Mouse (Mus musculus): ENCODE measurements around the gene Nckap5. TPM values are rescaled to one million over a fixed set of nuclear protein-coding genes. Genes with fewer than 3 reads are reported as not detected.
A peak's percentile ranks its signal among the peaks of the same experiment; 100 is the strongest.

Nckap5 gene
- total RNA-seq, 2 experiments from 2014 or later = 8.3 to 11.3 TPM

GRCm38 (mm10) chr1:126557791-126558294 is 272.8 kb downstream of the Nckap5 start:
- no peak for DNase-seq

GRCm38 (mm10) chr1:126547979-126548378 is 282.6 kb downstream of the Nckap5 start:
- no peak for DNase-seq

DNA sequence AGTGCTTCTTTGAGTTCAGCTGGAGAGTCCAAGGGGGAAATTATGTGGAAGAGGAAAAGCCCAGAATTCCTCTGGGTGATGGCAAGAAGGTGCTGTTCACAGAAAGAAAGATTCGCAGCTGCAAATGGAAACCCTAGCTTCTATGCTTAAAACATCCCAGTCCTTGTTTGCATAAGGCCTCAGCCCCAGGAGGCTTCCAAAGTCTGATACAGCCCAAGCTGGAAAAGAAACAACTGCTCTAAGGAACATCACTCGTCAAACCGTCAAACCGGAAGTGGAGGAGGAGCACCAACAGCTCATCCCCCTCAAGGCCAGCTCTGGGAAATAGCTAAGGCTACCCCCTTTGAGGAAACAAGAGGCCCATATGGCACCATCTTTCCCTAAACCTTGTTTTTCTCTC is 286.1 kb downstream of the Nckap5 start:
- DNase-seq = no peak

- DNase-seq = no peak
Observed at GRCm38 (mm10) chr1:126537223-126537757, 293.3 kb downstream of the Nckap5 start.

DNA sequence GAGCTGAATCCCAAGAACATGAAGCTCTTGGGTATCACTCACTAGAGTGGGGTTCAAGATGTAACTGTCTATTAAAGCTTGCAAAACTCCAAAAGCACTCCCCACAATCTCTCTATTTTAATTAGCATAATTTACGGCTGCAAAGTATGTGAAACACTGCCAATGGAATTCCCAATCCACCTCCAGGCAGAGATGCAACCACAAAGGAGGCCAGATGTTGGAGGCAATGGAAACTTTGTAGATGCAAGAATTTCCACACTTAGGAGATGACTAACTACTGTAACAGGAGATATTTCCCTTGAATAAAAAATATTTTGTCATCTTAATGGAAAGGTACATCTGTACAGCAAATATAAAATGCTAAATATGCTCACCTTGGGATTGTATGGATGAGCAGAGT is 295.1 kb downstream of the Nckap5 start:
- no peak for DNase-seq

- DNase-seq = no peak
Observed at GRCm38 (mm10) chr1:126534046-126534445, 296.6 kb downstream of the Nckap5 start.

DNA sequence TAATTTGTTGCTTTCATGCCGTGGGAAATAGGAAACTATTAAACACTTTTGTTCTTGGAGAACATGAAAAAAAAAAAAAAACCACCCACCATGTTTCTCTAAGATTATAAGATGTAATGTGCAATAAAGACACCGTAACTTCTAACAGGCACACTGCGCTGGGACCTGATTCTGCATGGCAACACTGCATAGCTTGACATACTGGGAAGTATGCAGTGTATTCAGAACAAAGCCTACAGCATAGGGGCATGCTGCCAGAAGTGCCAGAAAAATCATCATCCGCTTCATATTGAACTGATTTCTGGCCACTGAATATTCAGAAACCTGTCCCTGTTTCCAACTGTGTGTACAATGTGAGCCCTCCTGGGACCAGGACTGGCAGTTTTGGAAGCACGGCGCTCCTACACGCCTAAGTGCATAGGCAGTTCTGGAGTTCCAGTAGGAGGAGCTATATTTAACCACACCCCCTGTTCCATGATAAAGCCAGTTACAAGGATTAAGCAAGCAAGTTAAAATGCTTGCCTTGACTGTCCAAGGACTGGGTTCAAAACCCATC is 302.5 kb downstream of the Nckap5 start:
- DNase-seq = no peak

- DNase-seq = no peak
Observed at GRCm38 (mm10) chr1:126518067-126518466, 312.5 kb downstream of the Nckap5 start.

GRCm38 (mm10) chr1:126517427-126517826 is 313.2 kb downstream of the Nckap5 start:
- no peak for DNase-seq

GRCm38 (mm10) chr1:126515054-126515756 is 315.4 kb downstream of the Nckap5 start:
- no peak for DNase-seq

DNA sequence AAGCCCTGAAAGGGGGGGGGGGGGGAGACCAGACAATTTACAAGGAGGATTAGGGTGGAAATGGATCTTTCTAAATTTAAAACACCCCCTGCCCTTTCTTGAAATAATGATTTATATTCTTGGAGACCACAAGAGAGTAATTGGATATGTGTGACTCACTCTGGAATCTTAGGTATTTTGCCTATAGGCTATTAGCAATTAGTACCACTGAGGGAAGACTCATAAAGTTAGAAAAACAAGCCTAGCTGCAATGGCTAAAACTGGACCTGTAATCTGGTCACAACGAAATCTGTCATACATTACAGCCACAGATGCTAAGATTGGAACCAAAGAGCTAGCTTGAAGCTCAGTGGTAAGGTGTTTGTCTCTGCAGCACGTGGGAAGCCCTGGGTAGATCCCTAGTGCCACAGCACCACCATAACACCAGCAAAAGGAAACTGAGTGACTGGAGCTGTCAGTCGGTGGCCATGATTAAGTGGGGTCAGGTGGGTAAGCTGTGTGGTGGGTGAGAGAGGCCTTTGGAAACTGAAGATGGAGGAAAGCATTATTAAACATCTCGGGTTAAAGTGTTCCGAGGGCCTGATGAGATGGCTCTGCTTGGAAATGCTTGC is 318.7 kb downstream of the Nckap5 start:
- no peak for DNase-seq

DNA sequence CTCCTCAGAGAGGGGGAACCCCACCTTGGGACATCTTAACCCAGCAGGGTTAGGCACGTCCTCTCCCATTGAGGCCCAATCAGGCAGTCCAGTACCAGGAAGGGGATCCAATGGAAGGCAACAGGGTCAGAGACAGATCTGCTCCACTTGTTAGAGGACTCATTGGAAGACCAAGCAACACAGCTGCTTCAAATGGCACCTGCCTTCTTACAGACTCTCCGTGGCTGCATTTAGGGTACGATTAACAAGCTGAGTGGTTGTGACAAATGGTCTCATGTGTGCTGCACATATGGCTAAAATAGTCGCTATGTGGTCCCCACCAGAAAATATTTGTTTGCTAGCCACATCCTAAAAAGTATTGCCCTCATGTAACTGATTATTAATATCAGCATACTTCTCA is 325.9 kb downstream of the Nckap5 start:
- no peak for DNase-seq

DNA sequence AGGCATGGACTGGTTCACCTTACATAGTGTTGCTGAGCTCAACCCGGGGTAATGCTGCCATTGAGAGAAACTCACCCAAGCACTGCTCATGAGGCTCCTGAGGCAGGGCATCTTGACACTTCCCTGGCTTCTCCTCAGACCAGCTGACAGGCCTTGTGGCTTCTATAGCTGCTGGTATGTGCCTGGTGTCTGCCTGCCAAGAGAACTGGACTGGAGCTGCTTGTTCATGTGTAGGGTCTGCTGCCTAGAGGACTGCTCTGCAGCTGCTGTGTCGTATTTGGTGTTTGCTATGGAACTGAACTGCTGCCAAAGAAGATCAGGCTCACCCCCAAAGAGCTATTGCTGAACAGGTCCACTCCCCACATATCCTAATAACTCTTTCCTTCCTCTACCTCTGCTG is 327.9 kb downstream of the Nckap5 start:
- DNase-seq = no peak

- no peak for DNase-seq
Observed at GRCm38 (mm10) chr1:126496722-126497121, 333.9 kb downstream of the Nckap5 start.

GRCm38 (mm10) chr1:126492206-126493071 is 338.2 kb downstream of the Nckap5 start:
- peak; percentile 18 to 28 for DNase-seq

- DNase-seq = no peak
Observed at GRCm38 (mm10) chr1:126491412-126491811, 339.2 kb downstream of the Nckap5 start.

DNA sequence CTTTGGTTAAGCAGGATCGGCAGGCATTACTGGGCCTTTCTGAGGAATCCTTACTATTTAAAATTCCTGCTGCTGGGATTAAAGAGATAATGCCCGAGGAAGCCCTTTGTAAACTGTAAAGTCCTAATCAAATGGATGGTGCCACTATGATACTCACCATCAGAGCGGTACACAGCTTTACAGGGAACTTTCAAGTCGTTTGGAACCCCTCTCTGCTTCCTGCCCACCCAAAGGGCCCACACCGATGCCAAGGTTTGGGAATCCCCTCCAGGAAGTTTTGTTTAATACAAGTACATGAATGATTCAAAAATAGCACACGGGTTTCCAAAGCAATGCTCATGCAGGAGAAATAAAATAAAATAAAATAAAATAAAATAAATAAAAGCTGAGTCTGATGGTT is 340.3 kb downstream of the Nckap5 start:
- DNase-seq = no peak

- DNase-seq = no peak
Observed at GRCm38 (mm10) chr1:126484664-126485087, 345.9 kb downstream of the Nckap5 start.

- DNase-seq = no peak
Observed at GRCm38 (mm10) chr1:126483665-126484064, 346.9 kb downstream of the Nckap5 start.

- no peak for DNase-seq
Observed at GRCm38 (mm10) chr1:126481459-126482228, 349.0 kb downstream of the Nckap5 start.

DNA sequence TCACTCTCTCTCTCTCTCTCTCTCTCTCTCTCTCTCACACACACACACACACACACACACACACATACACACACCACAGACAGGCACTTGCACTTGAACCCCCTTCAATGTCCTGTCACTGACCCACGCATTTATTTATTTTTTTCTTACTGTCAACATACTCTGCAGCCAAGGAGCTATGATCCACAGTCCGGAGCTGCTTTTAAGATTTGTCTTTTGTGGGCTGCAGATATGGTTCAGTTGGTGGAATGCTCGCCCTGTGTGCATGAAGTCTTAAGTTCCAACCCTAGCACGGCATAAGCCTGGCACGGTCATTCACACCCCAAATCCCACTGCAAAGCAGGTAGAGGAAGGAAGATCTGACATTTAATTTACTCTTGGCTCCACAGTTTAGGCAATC is 357.6 kb downstream of the Nckap5 start:
- DNase-seq = no peak

DNA sequence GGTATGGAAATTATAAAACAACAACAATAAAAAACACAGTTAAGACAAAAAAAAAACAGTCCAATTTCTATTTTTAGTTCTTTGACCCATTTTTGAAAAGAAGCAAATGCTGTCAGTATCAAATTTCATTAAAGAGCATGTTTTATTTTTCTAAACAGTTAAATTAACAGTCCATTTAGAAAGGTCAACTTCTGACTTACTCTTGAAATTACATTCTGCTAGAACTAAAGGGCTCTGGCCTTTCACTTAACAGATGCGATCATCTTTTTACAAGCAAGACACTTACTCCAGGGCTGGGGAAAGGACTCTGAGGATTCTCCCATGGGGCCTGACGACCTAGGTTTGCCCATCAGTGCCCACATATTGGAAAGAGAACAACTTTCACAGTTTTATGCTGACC is 359.2 kb downstream of the Nckap5 start:
- DNase-seq = no peak

Data from layer of hippocampus, postnatal 36 days (tissue).